Mouse (Mus musculus) CD4-positive, CD25-positive, alpha-beta regulatory T cell (primary cell): Measurements from ENCODE around the gene Gm21876. TPM values are rescaled to one million over a fixed set of nuclear protein-coding genes. Genes with fewer than 3 reads are reported as not detected.

Experiments used
- polyA plus RNA-seq: library from polyadenylated mRNA; unstranded; fragments of 100-300 nt; shearing (Covaris generic); gene quantifications from one replicate; pipeline ENCODE4 v1.2.1, GENCODE M21; 2017

Gene Gm21876
- not detected for polyA plus RNA-seq

GRCm38 (mm10) chrX:21175553-21175952, at the start of gene Gm21876:
Gm21876 (minus strand) TSS chrX:21175653.

Other genes starting within 250 kb of the Gm21876 start
- 5.4 TPM for gene Cfp, start 244.1 kb downstream of the Gm21876 start, polyA plus RNA-seq
- gene Elk1, start 225.0 kb downstream of the Gm21876 start, polyA plus RNA-seq: 10.2 TPM
- 41.4 TPM for gene Uxt, start 213.6 kb downstream of the Gm21876 start, polyA plus RNA-seq
- 14.0 TPM for gene Zfp182, start 113.3 kb downstream of the Gm21876 start, polyA plus RNA-seq
- not detected for gene Spaca5, start 107.2 kb downstream of the Gm21876 start, polyA plus RNA-seq
- 1.7 TPM for gene Zfp300, start 86.1 kb downstream of the Gm21876 start, polyA plus RNA-seq
- not detected for gene Ssxa1, start 59.8 kb downstream of the Gm21876 start, polyA plus RNA-seq